Mouse (Mus musculus): ENCODE measurements at regions not wholly inside any gene's neighbourhood (a gene's known extent, or its start where the extent isn't known, plus 50 kb on each side); places are given as distances from the start of the nearest gene placed in this dataset.
A peak's percentile ranks its signal among the peaks of the same experiment; 100 is the strongest.

- no peak overlapping the region for H3K27ac ChIP-seq (ENCODE audit: low read depth, low read length)
- no peak for DNase-seq (ENCODE audit: low spot score, missing footprints)
- no peaks in the 10 kb centered on the region for H3K4me1 ChIP-seq (ENCODE audit: control insufficient read depth, insufficient read depth, low read length)
- no peaks in the 10 kb centered on the region for H3K27me3 ChIP-seq (ENCODE audit: control insufficient read depth, insufficient read depth, low read length)
- no peak overlapping the region for H3K4me3 ChIP-seq (ENCODE audit: low read depth, low read length)
- H3K36me3 ChIP-seq (ENCODE audit: control insufficient read depth, insufficient read depth, low read length): no peaks in the 10 kb centered on the region
- 91% methylated on average over 3 of the region's 3 CpGs for WGBS
- no peaks in the 10 kb centered on the region for H3K9me3 ChIP-seq (ENCODE audit: control insufficient read depth, low read length)
- ATAC-seq (ENCODE audit: low FRiP score): no peak
- H3K4me2 ChIP-seq: no peak overlapping the region
- no peak overlapping the region for H3K9ac ChIP-seq (ENCODE audit: low read length)
Observed at GRCm38 (mm10) chr1:78876156-78876555, 59.6 kb downstream of the Kcne4 start.

DNA sequence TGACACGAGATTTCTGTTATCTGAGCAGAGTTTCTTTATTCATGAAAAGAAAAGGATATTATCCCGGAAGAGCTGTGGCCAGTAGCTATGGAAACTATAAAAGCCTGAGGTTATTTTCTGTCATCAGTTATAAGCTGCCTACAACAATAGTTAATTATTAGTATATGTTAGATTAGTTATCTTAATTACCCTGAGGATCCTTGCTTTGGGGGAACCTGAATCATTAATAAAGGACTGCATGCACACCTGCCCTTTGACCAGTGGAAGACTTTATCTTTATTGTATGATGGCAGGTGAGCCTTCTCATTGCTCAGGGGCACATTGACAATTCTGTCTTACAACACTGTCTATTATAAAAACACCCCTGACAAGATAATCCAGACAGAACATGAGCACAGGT lies 62.7 kb downstream of the Kcne4 start:
- Histone ChIP-seq H3K36me3 (ENCODE audit: control insufficient read depth, insufficient read depth, low read length) (no peaks in the 10 kb centered on the region), H3K4me1 (ENCODE audit: control insufficient read depth, insufficient read depth, low read length) (no peaks in the 10 kb centered on the region), H3K9ac (ENCODE audit: low read length) (no peak overlapping the region), H3K4me2 (no peak overlapping the region), H3K4me3 (ENCODE audit: low read depth, low read length) (no peak overlapping the region), H3K27me3 (ENCODE audit: control insufficient read depth, insufficient read depth, low read length) (no peaks in the 10 kb centered on the region), H3K9me3 (ENCODE audit: control insufficient read depth, low read length) (no peaks in the 10 kb centered on the region), H3K27ac (ENCODE audit: low read depth, low read length) (no peak overlapping the region)
- no peak for ATAC-seq (ENCODE audit: low FRiP score)
- DNase-seq (ENCODE audit: low spot score, missing footprints): no peak
- 79% methylated on average over 2 of the region's 2 CpGs for WGBS

DNA sequence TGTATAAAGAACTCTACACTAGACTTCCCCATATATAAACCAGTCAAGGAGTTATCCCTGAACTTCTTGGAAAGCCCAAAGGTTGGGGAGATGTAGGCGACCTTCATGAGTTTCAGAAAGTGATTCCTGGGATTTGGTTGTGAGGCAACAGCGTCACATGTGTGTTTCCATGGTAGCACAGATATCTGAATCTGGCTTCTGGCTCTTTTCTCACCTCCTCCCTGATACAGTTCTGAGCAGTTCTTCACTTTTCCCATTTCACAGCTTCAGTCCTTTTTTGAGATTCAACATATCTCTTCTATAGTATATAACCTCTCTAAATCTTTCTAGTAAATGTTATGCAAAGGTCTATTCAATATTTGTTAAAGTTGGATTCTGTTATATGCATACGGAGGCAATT lies 65.9 kb downstream of the Kcne4 start:
- no peaks in the 10 kb centered on the region for H3K27me3 ChIP-seq (ENCODE audit: control insufficient read depth, insufficient read depth, low read length)
- H3K4me3 ChIP-seq (ENCODE audit: low read depth, low read length): no peak overlapping the region
- H3K9ac ChIP-seq (ENCODE audit: low read length): no peak overlapping the region
- H3K36me3 ChIP-seq (ENCODE audit: control insufficient read depth, insufficient read depth, low read length): no peaks in the 10 kb centered on the region
- ATAC-seq (ENCODE audit: low FRiP score): no peak
- H3K4me2 ChIP-seq: no peak overlapping the region
- no peaks in the 10 kb centered on the region for H3K4me1 ChIP-seq (ENCODE audit: control insufficient read depth, insufficient read depth, low read length)
- peak; percentile 45 for DNase-seq (ENCODE audit: low spot score, missing footprints)
- H3K9me3 ChIP-seq (ENCODE audit: control insufficient read depth, low read length): no peaks in the 10 kb centered on the region
- H3K27ac ChIP-seq (ENCODE audit: low read depth, low read length): no peak overlapping the region
- WGBS: 89% methylated on average over 3 of the region's 3 CpGs

DNA sequence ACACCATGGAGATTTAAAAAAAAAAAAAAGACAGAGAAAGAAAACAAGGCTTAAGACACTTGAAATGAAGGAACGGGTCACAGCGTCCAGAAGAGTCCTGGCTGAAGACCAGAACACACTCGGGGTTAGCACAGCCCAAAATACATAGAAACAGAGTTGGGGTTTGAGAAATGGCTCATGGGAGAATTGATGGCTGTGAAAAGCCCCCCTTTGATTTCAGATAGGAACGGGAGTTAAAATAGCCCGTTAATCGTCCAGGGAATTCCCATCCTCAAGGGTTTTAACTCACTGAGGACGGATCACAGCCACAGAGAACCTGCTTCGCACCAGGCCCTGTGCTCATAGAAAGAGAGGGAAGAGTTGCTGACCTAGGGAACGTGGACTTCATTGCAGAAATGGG lies 72.7 kb downstream of the Kcne4 start:
- WGBS: 85% methylated on average over 9 of the region's 9 CpGs
- H3K36me3 ChIP-seq (ENCODE audit: control insufficient read depth, insufficient read depth, low read length): no peaks in the 10 kb centered on the region
- no peaks in the 10 kb centered on the region for H3K9me3 ChIP-seq (ENCODE audit: control insufficient read depth, low read length)
- no peak overlapping the region for H3K4me2 ChIP-seq
- DNase-seq (ENCODE audit: low spot score, missing footprints) (peak; percentile 31), ATAC-seq (ENCODE audit: low FRiP score) (no peak)
- H3K4me1 ChIP-seq (ENCODE audit: control insufficient read depth, insufficient read depth, low read length): no peaks in the 10 kb centered on the region
- no peak overlapping the region for H3K27ac ChIP-seq (ENCODE audit: low read depth, low read length)
- H3K27me3 ChIP-seq (ENCODE audit: control insufficient read depth, insufficient read depth, low read length): no peaks in the 10 kb centered on the region
- H3K9ac ChIP-seq (ENCODE audit: low read length): no peak overlapping the region
- no peak overlapping the region for H3K4me3 ChIP-seq (ENCODE audit: low read depth, low read length)

- 93% methylated on average over 3 of the region's 3 CpGs for WGBS
- no peaks in the 10 kb centered on the region for H3K9me3 ChIP-seq (ENCODE audit: control insufficient read depth, low read length)
- DNase-seq (ENCODE audit: low spot score, missing footprints) (no peak), ATAC-seq (ENCODE audit: low FRiP score) (no peak)
- H3K27me3 ChIP-seq (ENCODE audit: control insufficient read depth, insufficient read depth, low read length): no peaks in the 10 kb centered on the region
- no peaks in the 10 kb centered on the region for H3K4me1 ChIP-seq (ENCODE audit: control insufficient read depth, insufficient read depth, low read length)
- H3K36me3 ChIP-seq (ENCODE audit: control insufficient read depth, insufficient read depth, low read length): no peaks in the 10 kb centered on the region
- H3K4me2 ChIP-seq: no peak overlapping the region
- H3K9ac ChIP-seq (ENCODE audit: low read length): no peak overlapping the region
- H3K27ac ChIP-seq (ENCODE audit: low read depth, low read length): no peak overlapping the region
- H3K4me3 ChIP-seq (ENCODE audit: low read depth, low read length): no peak overlapping the region
Observed at GRCm38 (mm10) chr1:78891344-78891743, 74.8 kb downstream of the Kcne4 start.

GRCm38 (mm10) chr1:78894301-78894700 lies 77.7 kb downstream of the Kcne4 start:
- H3K4me1 ChIP-seq (ENCODE audit: control insufficient read depth, insufficient read depth, low read length): no peaks in the 10 kb centered on the region
- WGBS: 77% methylated on average over 4 of the region's 4 CpGs
- DNase-seq (ENCODE audit: low spot score, missing footprints) (no peak), ATAC-seq (ENCODE audit: low FRiP score) (no peak)
- H3K36me3 ChIP-seq (ENCODE audit: control insufficient read depth, insufficient read depth, low read length): no peaks in the 10 kb centered on the region
- no peak overlapping the region for H3K9ac ChIP-seq (ENCODE audit: low read length)
- H3K4me3 ChIP-seq (ENCODE audit: low read depth, low read length): no peak overlapping the region
- H3K27ac ChIP-seq (ENCODE audit: low read depth, low read length): no peak overlapping the region
- H3K4me2 ChIP-seq: no peak overlapping the region
- H3K27me3 ChIP-seq (ENCODE audit: control insufficient read depth, insufficient read depth, low read length): no peaks in the 10 kb centered on the region
- H3K9me3 ChIP-seq (ENCODE audit: control insufficient read depth, low read length): no peaks in the 10 kb centered on the region

- ATAC-seq (ENCODE audit: low FRiP score) (no peak), DNase-seq (ENCODE audit: low spot score, missing footprints) (no peak)
- Histone ChIP-seq H3K9me3 (ENCODE audit: control insufficient read depth, low read length) (no peaks in the 10 kb centered on the region), H3K27me3 (ENCODE audit: control insufficient read depth, insufficient read depth, low read length) (no peaks in the 10 kb centered on the region), H3K4me3 (ENCODE audit: low read depth, low read length) (no peak overlapping the region), H3K9ac (ENCODE audit: low read length) (no peak overlapping the region), H3K4me1 (ENCODE audit: control insufficient read depth, insufficient read depth, low read length) (no peaks in the 10 kb centered on the region), H3K27ac (ENCODE audit: low read depth, low read length) (no peak overlapping the region), H3K36me3 (ENCODE audit: control insufficient read depth, insufficient read depth, low read length) (no peaks in the 10 kb centered on the region), H3K4me2 (no peak overlapping the region)
- 88% methylated on average over 2 of the region's 2 CpGs for WGBS
Observed at GRCm38 (mm10) chr1:78895112-78895511, 78.6 kb downstream of the Kcne4 start.

DNA sequence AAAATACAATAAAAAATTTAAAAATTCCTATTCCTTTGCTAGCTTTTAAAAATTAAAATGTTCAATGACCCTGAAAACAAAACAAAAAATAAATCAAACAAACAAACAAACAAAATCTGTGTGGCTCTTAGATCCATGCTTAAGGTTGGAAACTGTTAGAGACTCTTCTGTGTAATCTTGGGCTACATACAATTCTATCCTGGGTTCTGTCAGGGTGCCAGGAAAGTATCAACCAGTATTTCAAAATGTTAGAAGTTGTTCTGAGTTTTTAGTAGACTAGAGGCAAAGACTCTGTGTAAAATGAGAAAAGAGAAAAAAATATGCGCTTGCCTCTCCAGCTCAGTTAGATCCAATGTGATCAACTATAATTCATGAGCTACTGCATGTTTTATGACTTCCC lies 91.0 kb downstream of the Kcne4 start:
- Histone ChIP-seq H3K4me3 (ENCODE audit: low read depth, low read length) (no peak overlapping the region), H3K27me3 (ENCODE audit: control insufficient read depth, insufficient read depth, low read length) (no peaks in the 10 kb centered on the region), H3K9ac (ENCODE audit: low read length) (no peak overlapping the region), H3K9me3 (ENCODE audit: control insufficient read depth, low read length) (no peaks in the 10 kb centered on the region), H3K4me1 (ENCODE audit: control insufficient read depth, insufficient read depth, low read length) (peaks cover 5% of the 10 kb centered on the region; the same call in 1 of the 2 replicates), H3K4me2 (no peak overlapping the region), H3K36me3 (ENCODE audit: control insufficient read depth, insufficient read depth, low read length) (no peaks in the 10 kb centered on the region), H3K27ac (ENCODE audit: low read depth, low read length) (no peak overlapping the region)
- ATAC-seq (ENCODE audit: low FRiP score) (no peak), DNase-seq (ENCODE audit: low spot score, missing footprints) (no peak)
- whole genome bisulfite sequencing: 83% methylated on average over 1 of the region's 1 CpGs

DNA sequence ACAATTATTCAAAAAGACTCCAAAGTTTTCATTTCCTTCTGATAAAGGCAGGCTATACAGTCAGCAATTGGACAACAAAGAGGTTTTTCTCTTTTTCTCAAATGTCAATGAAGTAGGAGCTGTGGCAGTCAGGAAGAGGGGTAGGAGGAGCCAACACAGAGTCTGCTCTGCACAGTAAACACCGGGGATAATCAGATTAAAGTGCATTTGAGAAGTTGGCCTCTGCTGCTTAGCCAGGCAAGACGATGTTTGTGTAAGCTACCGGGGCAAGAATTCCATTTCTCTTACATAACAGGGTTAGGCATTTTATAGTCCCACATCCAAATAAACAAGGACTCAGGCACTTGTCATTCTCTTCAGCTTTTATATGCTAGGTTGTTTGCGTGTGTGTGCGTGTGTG lies 91.4 kb downstream of the Kcne4 start:
- ATAC-seq (ENCODE audit: low FRiP score): peak; percentile 63
- Histone ChIP-seq H3K36me3 (ENCODE audit: control insufficient read depth, insufficient read depth, low read length) (no peaks in the 10 kb centered on the region), H3K4me3 (ENCODE audit: low read depth, low read length) (no peak overlapping the region), H3K9ac (ENCODE audit: low read length) (no peak overlapping the region), H3K27ac (ENCODE audit: low read depth, low read length) (no peak overlapping the region), H3K4me1 (ENCODE audit: control insufficient read depth, insufficient read depth, low read length) (peaks cover 5% of the 10 kb centered on the region; the same call in 1 of the 2 replicates), H3K4me2 (no peak overlapping the region), H3K9me3 (ENCODE audit: control insufficient read depth, low read length) (no peaks in the 10 kb centered on the region), H3K27me3 (ENCODE audit: control insufficient read depth, insufficient read depth, low read length) (no peaks in the 10 kb centered on the region)
- 29% methylated on average over 5 of the region's 5 CpGs for WGBS
- DNase-seq (ENCODE audit: low spot score, missing footprints): no peak

- Histone ChIP-seq H3K27me3 (ENCODE audit: control insufficient read depth, insufficient read depth, low read length) (no peaks in the 10 kb centered on the region), H3K4me2 (no peak overlapping the region), H3K4me3 (ENCODE audit: low read depth, low read length) (no peak overlapping the region), H3K4me1 (ENCODE audit: control insufficient read depth, insufficient read depth, low read length) (no peaks in the 10 kb centered on the region), H3K9ac (ENCODE audit: low read length) (no peak overlapping the region), H3K27ac (ENCODE audit: low read depth, low read length) (no peak overlapping the region), H3K36me3 (ENCODE audit: control insufficient read depth, insufficient read depth, low read length) (no peaks in the 10 kb centered on the region), H3K9me3 (ENCODE audit: control insufficient read depth, low read length) (no peaks in the 10 kb centered on the region)
- 58% methylated on average over 2 of the region's 2 CpGs for WGBS
- ATAC-seq (ENCODE audit: low FRiP score) (no peak), DNase-seq (ENCODE audit: low spot score, missing footprints) (no peak)
Observed at GRCm38 (mm10) chr1:78913791-78914190, 97.2 kb downstream of the Kcne4 start.

Data from midbrain, embryonic 11.5 days (tissue).